Mouse (Mus musculus) neural tube, embryonic 14.5 days (tissue): Measurements from ENCODE around the gene Tmem246. TPM values are rescaled to one million over a fixed set of nuclear protein-coding genes. Genes with fewer than 3 reads are reported as not detected.
"Not testable (repeated sequence)": the region's sequence is repeated elsewhere in the genome, so short reads cannot be mapped to it uniquely, and the experiment has no call there.

Experiments used
- ATAC-seq: fragments of 200-750 bp; cut with Nextera tagmentation; 2 replicates; pipeline ENCODE4 v1.8.0; 2017; ENCODE audit warnings: low read depth, mild to moderate bottlenecking, moderate TSS enrichment, moderate library complexity
- H3K27ac ChIP-seq: fragments of 300-500 bp; sonication (generic); 2 replicates; pipeline ENCODE4 v1.5.1; 2014; ENCODE audit warnings: low read depth, mild to moderate bottlenecking, control low read depth, low read length, moderate library complexity, mixed read lengths
- H3K27me3 ChIP-seq: fragments of 300-500 bp; sonication (generic); 2 replicates; pipeline ENCODE4 v1.6.1; 2014; ENCODE audit warnings: low read length; ENCODE audit not compliant: control insufficient read depth, insufficient read depth
- H3K36me3 ChIP-seq: fragments of 300-500 bp; sonication (generic); 2 replicates; pipeline ENCODE4 v1.6.1; 2014; ENCODE audit warnings: low read length, mixed read lengths; ENCODE audit not compliant: control insufficient read depth, insufficient read depth
- H3K4me1 ChIP-seq: fragments of 300-500 bp; sonication (generic); 2 replicates; pipeline ENCODE4 v1.6.1; 2014; ENCODE audit warnings: low read length; ENCODE audit not compliant: control insufficient read depth, insufficient read depth
- H3K4me2 ChIP-seq: fragments of 300-500 bp; sonication (generic); 2 replicates; pipeline ENCODE4 v1.6.1; 2014; ENCODE audit warnings: mild to moderate bottlenecking, low read depth, low read length, control low read depth
- H3K4me3 ChIP-seq: fragments of 300-500 bp; sonication (generic); 2 replicates; pipeline ENCODE4 v1.5.1; 2014; ENCODE audit warnings: low read depth, low read length, control low read depth, mixed read lengths
- H3K9ac ChIP-seq: fragments of 300-500 bp; sonication (generic); replicated peaks from 2 replicates; pipeline ENCODE4 v1.6.1; 2014; ENCODE audit warnings: low read depth, mild to moderate bottlenecking, control low read depth, low read length, mixed read lengths
- H3K9me3 ChIP-seq: fragments of 300-500 bp; sonication (generic); 2 replicates; pipeline ENCODE4 v1.6.1; 2016; ENCODE audit warnings: low read length; ENCODE audit not compliant: control insufficient read depth
- WGBS: fragments of 180-500 bp; shearing (Covaris S2); extraction: QIAGEN DNeasy Blood & Tissue Kit; methylation state at CpG from one replicate; pipeline ENCODE4 v1.1.7; 2014; 5-methylcytosine and 5-hydroxymethylcytosine counted together
- polyA plus RNA-seq: library from polyadenylated mRNA; unstranded; fragments of >200 nt; fragmentation: Nextera tagmentation; extraction: Ambion mirVana; gene quantifications from 2 replicates; pipeline ENCODE4 v1.2.1, GENCODE M21; 2014

The Tmem246 gene
- polyA plus RNA-seq, 1 experiment from 2014 or later, result 138 TPM

DNA sequence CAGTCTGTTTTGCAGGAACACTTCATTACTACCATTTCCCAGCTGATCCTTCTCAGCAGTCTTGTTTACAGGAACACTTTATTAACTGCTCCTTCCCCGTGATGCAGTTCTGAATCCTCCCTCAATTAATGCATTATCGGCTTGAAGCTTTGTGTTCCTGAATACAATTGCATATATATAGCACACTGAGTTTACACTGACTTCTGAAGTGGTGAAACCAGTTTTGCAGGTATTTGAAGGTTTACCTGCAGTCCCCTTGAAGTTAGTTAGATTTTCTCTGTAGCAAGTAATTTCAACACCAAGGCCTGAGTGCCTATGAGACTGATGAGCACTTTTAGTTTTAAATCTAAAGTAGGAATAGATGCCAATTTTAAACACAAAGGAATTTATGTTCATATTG lies 24.6 kb upstream of the Tmem246 start:
- Histone ChIP-seq H3K4me2 (no peak overlapping the region), H3K9me3 (no peaks in the 10 kb centered on the region), H3K27me3 (no peaks in the 10 kb centered on the region), H3K27ac (no peak overlapping the region), H3K9ac (no peak overlapping the region), H3K4me3 (no peak overlapping the region), H3K4me1 (no peaks in the 10 kb centered on the region), H3K36me3 (no peaks in the 10 kb centered on the region)
- no peak for ATAC-seq
- WGBS, result 87% methylated on average over 2 of the region's 2 CpGs

DNA sequence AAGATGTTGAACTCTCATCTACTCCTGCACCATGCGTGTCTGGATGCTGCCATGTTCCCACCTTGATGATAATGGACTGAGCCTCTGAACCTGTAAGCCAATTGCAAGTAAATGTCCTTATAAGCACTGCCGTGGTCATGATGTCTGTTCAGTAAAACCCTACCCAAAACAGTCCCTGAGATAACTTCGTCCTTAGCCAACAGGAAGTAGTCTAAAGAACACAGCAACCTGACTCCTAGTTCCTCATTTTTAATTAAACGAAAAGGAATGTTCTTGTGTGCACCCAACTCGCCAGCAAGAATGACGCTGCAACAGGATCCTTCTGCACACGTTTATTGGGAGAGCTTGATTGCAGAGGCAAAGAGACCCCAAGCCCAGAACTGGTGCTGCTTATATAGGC lies 22.2 kb upstream of the Tmem246 start:
- not testable (repeated sequence) for H3K36me3 ChIP-seq, H3K9me3 ChIP-seq, H3K9ac ChIP-seq, H3K4me2 ChIP-seq, H3K4me1 ChIP-seq, H3K27me3 ChIP-seq, ATAC-seq, H3K4me3 ChIP-seq, H3K27ac ChIP-seq
- WGBS, result 94% methylated on average over 7 of the region's 7 CpGs

DNA sequence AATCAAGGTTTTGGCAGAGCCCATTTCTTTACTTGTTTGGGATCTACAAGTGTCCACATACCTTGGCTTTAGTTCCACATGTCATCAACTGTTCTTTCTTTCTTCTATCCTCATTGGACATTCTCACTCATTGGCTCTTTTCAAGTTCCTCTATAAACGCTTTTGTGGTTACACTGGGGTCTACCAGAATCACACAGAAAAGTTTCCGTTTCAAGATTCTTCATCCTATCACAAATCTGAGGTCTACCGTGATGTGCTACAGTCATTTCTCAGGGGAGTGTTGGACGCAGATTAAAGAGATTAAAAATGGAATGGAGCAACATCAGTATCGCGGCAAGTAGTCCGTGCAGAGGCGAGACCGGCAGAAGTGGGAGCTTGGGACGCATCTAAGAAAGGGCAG lies 19.2 kb upstream of the Tmem246 start:
- no peaks in the 10 kb centered on the region for H3K9me3 ChIP-seq
- no peaks in the 10 kb centered on the region for H3K4me1 ChIP-seq
- H3K27me3 ChIP-seq, result no peaks in the 10 kb centered on the region
- H3K4me2 ChIP-seq, result no peak overlapping the region
- H3K36me3 ChIP-seq, result no peaks in the 10 kb centered on the region
- no peak for ATAC-seq
- H3K27ac ChIP-seq, result no peak overlapping the region
- H3K9ac ChIP-seq, result no peak overlapping the region
- no peak overlapping the region for H3K4me3 ChIP-seq
- WGBS, result 96% methylated on average over 10 of the region's 10 CpGs

DNA sequence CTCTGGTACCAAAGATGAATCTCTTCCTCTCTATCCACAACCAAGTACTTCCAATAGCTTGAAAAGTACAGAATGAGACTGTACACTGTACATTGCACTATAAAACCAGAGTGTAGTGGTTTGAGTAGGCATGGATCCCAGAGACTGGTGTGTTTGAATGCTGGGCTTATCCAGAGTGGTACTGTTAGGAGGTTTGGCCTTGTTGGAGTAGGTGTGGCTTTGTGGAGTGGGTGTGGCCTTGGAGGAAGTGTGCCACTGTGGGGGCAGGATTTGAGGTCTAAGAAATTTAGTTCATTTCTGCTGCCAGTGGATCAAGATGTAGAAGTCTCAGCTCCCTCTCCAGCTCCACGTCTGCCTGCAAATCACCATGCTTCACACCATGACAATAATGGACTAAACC lies 7.8 kb upstream of the Tmem246 start:
- Histone ChIP-seq H3K9ac (no peak overlapping the region), H3K4me3 (no peak overlapping the region), H3K9me3 (no peaks in the 10 kb centered on the region), H3K4me2 (no peak overlapping the region), H3K4me1 (no peaks in the 10 kb centered on the region), H3K27me3 (no peaks in the 10 kb centered on the region), H3K27ac (no peak overlapping the region), H3K36me3 (no peaks in the 10 kb centered on the region)
- WGBS, result 85% methylated on average over 1 of the region's 1 CpGs
- ATAC-seq, result no peak

DNA sequence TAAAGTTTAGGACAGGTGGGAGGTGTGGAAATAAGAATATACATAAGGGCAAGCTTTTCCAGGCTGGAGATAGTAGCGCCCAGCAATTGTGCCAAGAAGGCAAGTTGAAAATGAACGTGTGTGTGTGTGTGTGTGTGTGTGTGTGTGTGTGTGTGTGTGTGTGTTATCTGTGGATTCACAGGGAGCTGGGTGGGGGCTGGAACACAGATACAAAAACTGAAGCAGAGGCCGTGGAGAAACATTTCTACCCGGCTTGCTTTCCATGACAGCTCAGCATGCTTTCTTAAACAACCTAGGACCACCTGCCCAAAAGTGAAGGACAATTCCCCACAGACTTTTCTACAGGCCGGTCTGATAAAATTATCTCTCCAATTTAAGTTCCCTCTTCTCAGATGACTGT lies 6.9 kb upstream of the Tmem246 start:
- Histone ChIP-seq H3K27me3 (no peaks in the 10 kb centered on the region), H3K9ac (no peak overlapping the region), H3K4me1 (no peaks in the 10 kb centered on the region), H3K27ac (no peak overlapping the region), H3K36me3 (no peaks in the 10 kb centered on the region), H3K4me3 (no peak overlapping the region), H3K4me2 (no peak overlapping the region), H3K9me3 (no peaks in the 10 kb centered on the region)
- ATAC-seq, result no peak
- WGBS, result 89% methylated on average over 5 of the region's 5 CpGs

DNA sequence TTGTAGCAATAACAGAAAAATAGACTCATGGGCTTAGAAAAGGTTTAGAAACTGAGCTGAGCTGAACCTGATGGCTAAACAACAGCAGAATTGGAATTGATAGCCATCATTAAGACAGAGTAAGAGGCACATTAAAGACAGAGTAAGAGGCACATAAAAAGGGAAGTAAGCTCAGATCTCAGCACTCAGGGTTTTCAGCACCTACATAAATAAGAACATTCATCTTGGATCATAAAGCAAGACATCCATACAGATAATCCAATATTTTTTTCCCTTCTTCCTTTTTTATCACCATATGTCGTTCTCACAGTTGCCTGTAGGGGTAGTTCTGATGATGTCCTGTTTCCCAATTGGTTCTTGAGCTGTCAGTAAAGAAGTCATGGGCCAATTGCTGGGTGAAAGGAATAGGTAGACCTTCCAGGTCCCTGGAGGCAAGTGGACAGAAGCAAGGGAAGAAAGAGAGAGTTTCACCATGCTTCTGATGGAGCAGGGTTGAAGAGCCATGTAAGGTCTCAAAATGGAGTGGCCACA lies 6.4 kb upstream of the Tmem246 start:
- Histone ChIP-seq H3K4me1 (no peaks in the 10 kb centered on the region), H3K9ac (no peak overlapping the region), H3K4me3 (no peak overlapping the region), H3K4me2 (no peak overlapping the region), H3K36me3 (no peaks in the 10 kb centered on the region), H3K9me3 (no peaks in the 10 kb centered on the region), H3K27me3 (no peaks in the 10 kb centered on the region), H3K27ac (no peak overlapping the region)
- ATAC-seq, result no peak
- 62% methylated on average over 1 of the region's 1 CpGs for WGBS

DNA sequence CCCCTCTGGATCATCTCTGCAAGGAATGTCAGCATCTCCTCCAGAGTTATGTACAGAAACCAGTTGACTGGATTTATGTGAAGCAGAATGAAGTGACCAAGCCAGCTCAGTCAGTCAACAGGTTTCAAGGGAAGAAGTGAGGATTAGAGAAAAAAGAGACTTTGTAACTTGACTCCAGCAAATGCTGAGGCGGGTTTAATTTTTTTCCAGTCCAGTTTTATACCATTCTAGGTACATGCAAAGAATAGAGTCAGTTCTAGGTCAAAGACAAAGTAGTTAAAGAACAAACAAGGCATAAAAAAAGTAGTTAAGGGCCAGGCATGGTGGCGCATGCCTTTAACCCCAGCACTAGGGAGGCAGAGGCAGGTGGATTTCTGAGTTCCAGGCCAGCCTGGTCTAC lies 5.5 kb upstream of the Tmem246 start:
- Histone ChIP-seq H3K27ac (no peak overlapping the region), H3K27me3 (no peaks in the 10 kb centered on the region), H3K4me2 (no peak overlapping the region), H3K4me1 (peaks cover under 1% of the 10 kb centered on the region; the same call in 1 of the 2 replicates), H3K4me3 (no peak overlapping the region), H3K36me3 (no peaks in the 10 kb centered on the region), H3K9me3 (no peaks in the 10 kb centered on the region), H3K9ac (no peak overlapping the region)
- WGBS, result 96% methylated on average over 2 of the region's 2 CpGs
- ATAC-seq, result no peak

DNA sequence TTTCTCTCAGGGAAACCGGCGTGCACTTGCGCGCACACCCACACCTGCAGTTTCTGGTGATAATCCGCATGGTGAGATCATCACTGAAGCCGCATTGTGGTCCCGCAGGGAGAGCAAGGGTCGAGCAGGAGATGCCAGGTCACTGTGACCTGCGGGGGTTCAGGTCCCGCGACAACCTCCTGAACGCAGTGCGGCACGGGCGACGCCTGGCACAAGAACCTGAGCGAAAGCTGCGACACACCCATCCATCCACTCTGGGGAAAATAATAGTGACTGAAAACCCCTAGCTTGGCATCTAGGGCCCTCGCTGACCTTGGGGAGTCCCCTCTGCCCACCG lies 862 bp downstream of the Tmem246 start:
- H3K4me3 ChIP-seq, result peak overlapping the region; percentile 74
- no peaks in the 10 kb centered on the region for H3K36me3 ChIP-seq
- peaks cover 3% of the 10 kb centered on the region; the same call in 1 of the 2 replicates for H3K4me1 ChIP-seq
- no peak; the same call in 1 of the 2 replicates for ATAC-seq
- no peaks in the 10 kb centered on the region for H3K9me3 ChIP-seq
- peak overlapping the region; percentile 90 for H3K9ac ChIP-seq
- peak overlapping the region; percentile 95 for H3K27ac ChIP-seq
- under 1% methylated on average over 20 of the region's 20 CpGs for WGBS
- H3K27me3 ChIP-seq, result no peaks in the 10 kb centered on the region; the same call in 1 of the 2 replicates
- peak overlapping the region; percentile 72 for H3K4me2 ChIP-seq

DNA sequence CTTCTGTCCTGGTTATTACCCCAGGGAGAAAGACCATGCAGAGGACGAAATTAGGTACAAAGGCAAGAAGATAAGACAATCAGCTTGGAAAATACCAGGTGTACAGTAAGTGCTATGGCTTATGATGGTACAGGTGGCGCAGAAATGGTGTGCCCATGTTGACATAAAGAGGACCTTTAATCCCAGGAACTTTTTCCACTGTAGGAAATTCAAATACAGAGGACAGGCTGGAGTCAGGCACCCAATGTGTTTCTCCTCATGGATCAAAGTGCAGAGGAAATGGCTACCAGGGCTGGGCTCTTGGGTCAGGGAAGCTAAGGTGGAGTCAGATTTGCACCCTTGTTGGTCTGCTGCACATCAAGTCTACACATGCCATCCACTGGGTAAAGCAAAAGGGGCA lies 7.5 kb downstream of the Tmem246 start:
- Histone ChIP-seq H3K4me1 (no peaks in the 10 kb centered on the region; the same call in 1 of the 2 replicates), H3K27me3 (no peaks in the 10 kb centered on the region), H3K9me3 (no peaks in the 10 kb centered on the region), H3K4me3 (no peak overlapping the region), H3K27ac (no peak overlapping the region), H3K9ac (no peak overlapping the region), H3K36me3 (peaks cover 6% of the 10 kb centered on the region; the same call in 1 of the 2 replicates), H3K4me2 (no peak overlapping the region)
- no peak for ATAC-seq
- 85% methylated on average over 2 of the region's 2 CpGs for WGBS
